Comparison of ENCODE assay signal across 16 mouse cellular contexts in genomic region chr9:13539535-13539934, GRCm38 (mm10).
DNase-seq lines count a peak whose midpoint lies in the region; ATAC-seq and TF ChIP-seq lines count a peak whose summit lies in the region.
"Had no signal": no experiment of that assay in that cellular context is flagged by ENCODE, and none has a peak within 500 bp of the region (broad histone marks: within the 10 kb centered on the region; RNA-seq: fewer than 3 reads in every experiment).

No protein-coding gene starts in this region.

- no peaks in the 10 kb centered on the region for H3K9me3 ChIP-seq in kidney, embryonic 15.5 days (replicated peaks)
- H3K9me3 ChIP-seq in MEL (replicated peaks; ENCODE audit: insufficient read depth, low read length): no peaks in the 10 kb centered on the region
- H3K9me3 ChIP-seq in limb, embryonic 10.5 days (replicated peaks): no peaks in the 10 kb centered on the region
- H3K9me3 ChIP-seq: liver, embryonic 12.5 days; midbrain, embryonic 12.5 days had no signal

- H3K4me3 ChIP-seq in kidney, embryonic 15.5 days (replicated peaks): no peak overlapping the region
- no peak overlapping the region for H3K4me3 ChIP-seq in MEL (ENCODE audit: control insufficient read depth in 1 of 2, insufficient read depth in 1 of 2, low read depth in 2 of 2, low read length in 2 of 2)
- no peak overlapping the region for H3K4me3 ChIP-seq in limb, embryonic 10.5 days
- H3K4me3 ChIP-seq: erythroblast, embryonic 14.5 days; liver, embryonic 12.5 days; midbrain, embryonic 12.5 days had no signal

- TF ChIP-seq RAD21 in MEL (IDR thresholded peaks at IDR 0.05; ENCODE audit: low read depth, low read length): no peak

- ATAC-seq in kidney, embryonic 15.5 days (replicated peaks; ENCODE audit: low FRiP score): peak; percentile 59
- ATAC-seq: inflammation-experienced regulatory T-cells, adult 6 months; liver, embryonic 12.5 days had no signal

- H3K27ac ChIP-seq in kidney, embryonic 15.5 days: peak overlapping the region; percentile 71
- H3K27ac ChIP-seq in MEL (ENCODE audit: control insufficient read depth, low read depth, low read length): no peak overlapping the region
- H3K27ac ChIP-seq in limb, embryonic 10.5 days: peak overlapping the region; percentile 79
- H3K27ac ChIP-seq: liver, embryonic 12.5 days; midbrain, embryonic 12.5 days had no signal

- DNase-seq in embryo, embryonic 10 days (ENCODE audit: low spot score): peak; percentile 52
- DNase-seq in embryo, embryonic 9.5 days (ENCODE audit: extremely low spot score): no peak
- DNase-seq in kidney, postnatal 25 days: no peak
- DNase-seq in MEL (ENCODE audit: low read depth, low spot score) (peak; percentile 26), adipocyte (ENCODE audit: low spot score) (no peak)
- DNase-seq in limb, embryonic 10.5 days (ENCODE audit: low spot score): no peak
- no peak for DNase-seq in right cerebral cortex, adult 2 months (ENCODE audit: low spot score in 2 of 2)
- DNase-seq: adrenal gland, adult 8-10 months; cerebellum, postnatal 10 days; lung, postnatal 14 days; right cerebral cortex, postnatal 4 days had no signal

- 0 out of 2 replicates have a peak, but pooled peaks cover 6% of the 10 kb centered on the region for H3K36me3 ChIP-seq in kidney, embryonic 15.5 days
- H3K36me3 ChIP-seq in MEL (ENCODE audit: control insufficient read depth in 1 of 2, insufficient read depth in 2 of 2, low read length in 2 of 2): peaks cover 0 to 44% of the 10 kb centered on the region in 2 experiments; a peak in 2 of 4 replicates
- no peaks in the 10 kb centered on the region for H3K36me3 ChIP-seq in limb, embryonic 10.5 days
- H3K36me3 ChIP-seq: liver, embryonic 12.5 days; midbrain, embryonic 12.5 days had no signal

- H3K79me2 ChIP-seq in MEL (ENCODE audit: control insufficient read depth, insufficient read depth, low read length, poor library complexity): no peaks in the 10 kb centered on the region

- WGBS in kidney, embryonic 15.5 days: 37% methylated on average over 4 of the region's 4 CpGs
- 70% methylated on average over 4 of the region's 4 CpGs for WGBS in limb, embryonic 10.5 days

- no peaks in the 10 kb centered on the region for H3K27me3 ChIP-seq in kidney, embryonic 15.5 days
- H3K27me3 ChIP-seq in MEL (ENCODE audit: control insufficient read depth in 1 of 2, insufficient read depth in 2 of 2, low read length in 2 of 2): no peaks in the 10 kb centered on the region
- no peaks in the 10 kb centered on the region for H3K27me3 ChIP-seq in limb, embryonic 10.5 days (ENCODE audit: low read depth, poor library complexity, severe bottlenecking)
- H3K27me3 ChIP-seq: liver, embryonic 12.5 days; midbrain, embryonic 12.5 days had no signal

- no peak overlapping the region for H3K9ac ChIP-seq in kidney, embryonic 15.5 days
- no peak overlapping the region for H3K9ac ChIP-seq in MEL (ENCODE audit: control insufficient read depth, low read depth, low read length, poor library complexity, severe bottlenecking)
- H3K9ac ChIP-seq: liver, embryonic 12.5 days; midbrain, embryonic 12.5 days had no signal

- H3K4me1 ChIP-seq in kidney, embryonic 15.5 days: peaks cover 66% of the 10 kb centered on the region
- peaks cover 34 to 47% of the 10 kb centered on the region in 2 experiments for H3K4me1 ChIP-seq in MEL (ENCODE audit: control insufficient read depth in 1 of 2, insufficient read depth in 2 of 2, low read length in 2 of 2)
- peaks cover 73% of the 10 kb centered on the region for H3K4me1 ChIP-seq in limb, embryonic 10.5 days

- H3K4me2 ChIP-seq in kidney, embryonic 15.5 days: no peak overlapping the region
- H3K4me2 ChIP-seq: liver, embryonic 12.5 days; midbrain, embryonic 12.5 days had no signal

- TF ChIP-seq EP300 in MEL (IDR thresholded peaks at IDR 0.05; ENCODE audit: low read depth in 1 of 2, low read length in 2 of 2): no peak

- no peak for TF ChIP-seq CTCF in MEL (IDR thresholded peaks at IDR 0.05 in 2 of 3, conservative IDR thresholded peaks at IDR 0.05 in 1 of 3; ENCODE audit: control insufficient read depth in 1 of 3, insufficient read depth in 1 of 3, low read depth in 2 of 3, low read length in 3 of 3, poor library complexity in 1 of 3, severe bottlenecking in 1 of 3)

- no peak for TF ChIP-seq POLR2A in MEL (IDR thresholded peaks at IDR 0.05; ENCODE audit: control insufficient read depth in 1 of 2, insufficient read depth in 1 of 2, low read depth in 1 of 2, low read length in 2 of 2, poor library complexity in 1 of 2)

TF ChIP-seq in MEL, 35 proteins besides CTCF, POLR2A, EP300 and RAD21:
- no peak for TF ChIP-seq NELFE (IDR thresholded peaks at IDR 0.05; ENCODE audit: low read depth, low read length)
- no peak for TF ChIP-seq NRF1 (IDR thresholded peaks at IDR 0.05; ENCODE audit: insufficient read depth, low read depth, low read length, poor library complexity, severe bottlenecking)
- TF ChIP-seq HCFC1 (IDR thresholded peaks at IDR 0.05; ENCODE audit: low read depth, low read length): no peak
- no peak for TF ChIP-seq MEF2A (IDR thresholded peaks at IDR 0.05; ENCODE audit: extremely low read depth, insufficient replicate concordance, low read depth, low read length, poor library complexity, severe bottlenecking)
- TF ChIP-seq JUND (IDR thresholded peaks at IDR 0.05; ENCODE audit: low read depth, low read length): no peak
- TF ChIP-seq E2F4 (IDR thresholded peaks at IDR 0.05; ENCODE audit: borderline replicate concordance, low read depth, low read length): no peak
- no peak for TF ChIP-seq BHLHE40 (IDR thresholded peaks at IDR 0.05; ENCODE audit: borderline replicate concordance, low read depth, low read length)
- TF ChIP-seq ZMIZ1 (IDR thresholded peaks at IDR 0.05; ENCODE audit: low read depth, low read length): no peak
- TF ChIP-seq MAFK (IDR thresholded peaks at IDR 0.05; ENCODE audit: borderline replicate concordance, low read depth, low read length): no peak
- TF ChIP-seq MYB (IDR thresholded peaks at IDR 0.05; ENCODE audit: low read depth, low read length): no peak
- TF ChIP-seq CHD2 (IDR thresholded peaks at IDR 0.05; ENCODE audit: low read length): no peak
- TF ChIP-seq MYC (IDR thresholded peaks at IDR 0.05; ENCODE audit: low read depth, low read length): no peak

Comparison
In these comparisons a context has a peak if more than half of its experiments do, and no peak if none do; other contexts are left out.
1. DNase-seq: peak in embryo, embryonic 10 days (single experiment) and MEL (single experiment); none in embryo, embryonic 9.5 days (single experiment), kidney, postnatal 25 days (0 of 2), limb, embryonic 10.5 days (single experiment), adipocyte (single experiment) and right cerebral cortex, adult 2 months (0 of 2).